Mouse (Mus musculus) cerebellum, adult 11-12 months (tissue): ENCODE measurements around the gene BC028528.
"Not testable (repeated sequence)": the region's sequence is repeated elsewhere in the genome, so short reads cannot be mapped to it uniquely, and the experiment has no call there.

Experiments used
- DNase-seq: peaks from one replicate; pipeline ENCODE4 v3.0.0; 2022

The BC028528 gene

DNA sequence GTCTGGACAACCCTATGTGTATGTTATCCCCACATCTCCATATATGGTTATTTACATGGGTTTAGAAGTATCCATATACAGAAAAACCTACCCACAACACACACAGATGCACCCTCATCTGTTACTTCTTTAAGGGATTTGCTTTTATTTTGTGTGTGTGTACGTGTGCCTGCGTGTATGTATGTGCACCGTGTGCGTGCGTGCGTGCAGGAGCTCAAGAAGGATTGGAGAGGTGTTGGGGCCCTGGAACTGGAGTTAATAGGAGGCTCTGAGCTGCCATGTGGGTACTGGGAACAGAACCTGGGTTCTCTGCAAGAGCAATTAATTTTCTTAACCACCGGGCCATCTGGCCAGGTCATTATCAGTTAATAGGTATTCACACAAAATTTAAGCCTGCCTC lies 19.8 kb downstream of the BC028528 start:
- DNase-seq: no peak

DNA sequence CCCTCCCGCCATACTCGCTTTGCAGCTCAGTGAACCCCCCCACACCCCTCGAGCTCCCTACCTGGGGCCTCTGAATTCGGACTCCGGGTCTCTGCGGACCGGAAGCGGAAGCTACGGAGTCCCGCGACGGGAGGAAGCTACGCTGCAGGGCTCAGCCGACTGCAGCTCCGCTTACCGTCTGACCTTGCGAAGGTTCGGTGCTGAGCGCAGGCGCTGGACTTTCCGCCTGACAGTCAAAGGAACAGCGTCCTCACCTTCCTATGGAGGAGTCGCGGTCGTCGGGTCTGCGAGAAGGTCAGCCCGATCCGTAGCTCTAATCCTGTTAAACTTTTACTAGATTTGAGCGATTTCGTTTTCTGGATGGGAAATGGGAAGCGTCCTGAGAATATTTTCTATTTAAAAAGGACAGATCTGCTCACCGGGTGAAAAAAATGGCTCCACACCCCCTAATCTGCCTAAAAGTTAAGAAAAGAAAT lies 20.4 kb downstream of the BC028528 start, which contains the start of gene Mrps21:
Gene Mrps21 (minus strand): TSS at position 128 of the 476 bp plus-strand sequence.
- peak; percentile 89 for DNase-seq

DNA sequence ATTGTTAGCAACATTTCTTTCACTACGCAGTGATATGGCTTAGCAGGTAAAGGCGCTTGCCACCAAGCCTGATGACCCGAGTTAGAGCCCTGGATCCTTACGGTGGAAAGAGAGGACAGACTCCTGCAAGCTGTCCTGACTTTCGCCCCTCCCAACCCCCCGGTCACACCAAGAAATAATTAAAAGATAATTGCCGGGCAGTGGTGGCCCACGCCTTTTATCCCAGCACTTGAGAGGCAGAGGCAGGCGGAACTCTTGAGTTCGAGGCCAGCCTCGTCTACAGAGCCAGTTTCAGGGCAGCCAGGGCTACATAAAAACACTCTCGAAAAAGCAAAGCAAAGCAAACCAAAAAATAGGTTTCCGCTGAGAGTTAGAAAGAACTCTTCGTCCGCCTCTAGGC lies 20.8 kb downstream of the BC028528 start:
- no peak for DNase-seq

DNA sequence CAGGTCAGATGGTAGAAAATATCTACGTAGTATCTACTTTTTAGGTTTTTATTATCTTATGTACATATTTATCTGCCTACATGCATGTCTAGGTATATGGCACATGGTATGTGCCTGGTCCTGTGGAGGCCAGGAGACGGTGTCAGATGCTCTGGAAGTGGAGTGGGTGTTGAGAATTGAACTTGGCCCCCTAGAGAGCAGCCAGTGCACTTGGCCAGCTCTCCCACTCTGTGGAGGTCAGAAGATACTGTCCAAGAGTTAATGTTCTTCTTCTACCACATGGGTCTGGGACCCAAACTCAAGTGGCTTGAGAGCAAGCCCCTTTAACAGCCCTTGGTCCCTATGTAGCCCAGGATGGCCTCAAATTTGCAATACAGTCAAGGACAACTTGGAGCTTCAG lies 24.4 kb downstream of the BC028528 start:
- no peak for DNase-seq

DNA sequence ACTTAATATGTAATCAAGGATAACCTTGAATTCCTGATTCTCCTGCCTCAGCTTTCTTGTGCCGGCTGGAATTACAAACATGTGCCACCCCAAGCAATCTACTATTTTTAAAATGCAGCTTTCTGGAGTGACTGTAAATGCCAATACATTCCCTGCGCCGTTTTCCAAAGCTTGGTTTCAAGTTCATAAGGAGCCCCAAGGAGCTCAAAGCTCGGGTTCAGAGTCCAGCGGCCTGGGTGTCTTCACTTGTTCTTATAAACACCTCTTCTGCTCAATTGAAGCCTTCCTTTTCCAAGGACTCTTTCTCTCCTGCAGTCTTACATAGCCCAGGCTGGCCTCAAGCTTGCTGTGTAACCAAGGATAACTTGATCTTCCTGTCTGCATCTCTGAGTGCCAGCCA lies 25.7 kb downstream of the BC028528 start:
- no peak for DNase-seq

DNA sequence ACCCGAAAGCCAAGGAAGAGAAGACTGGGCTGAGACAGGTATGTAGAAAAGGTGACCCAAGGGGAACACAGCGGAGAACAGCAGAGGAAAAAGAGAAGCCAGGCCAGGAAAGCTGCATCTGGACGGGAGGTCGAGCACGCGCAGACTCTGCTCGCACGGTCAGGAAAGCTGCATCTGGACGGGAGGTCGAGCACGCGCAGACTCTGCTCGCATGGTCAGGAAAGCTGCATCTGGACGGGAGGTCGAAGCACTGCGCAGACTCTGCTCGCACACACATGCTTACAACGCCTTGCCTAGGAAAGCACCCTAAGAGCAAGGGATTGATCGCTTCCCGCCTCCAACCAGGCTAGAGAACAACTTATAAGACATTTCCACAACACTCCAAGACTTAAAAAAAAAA lies 26.2 kb downstream of the BC028528 start:
- DNase-seq: no peak

DNA sequence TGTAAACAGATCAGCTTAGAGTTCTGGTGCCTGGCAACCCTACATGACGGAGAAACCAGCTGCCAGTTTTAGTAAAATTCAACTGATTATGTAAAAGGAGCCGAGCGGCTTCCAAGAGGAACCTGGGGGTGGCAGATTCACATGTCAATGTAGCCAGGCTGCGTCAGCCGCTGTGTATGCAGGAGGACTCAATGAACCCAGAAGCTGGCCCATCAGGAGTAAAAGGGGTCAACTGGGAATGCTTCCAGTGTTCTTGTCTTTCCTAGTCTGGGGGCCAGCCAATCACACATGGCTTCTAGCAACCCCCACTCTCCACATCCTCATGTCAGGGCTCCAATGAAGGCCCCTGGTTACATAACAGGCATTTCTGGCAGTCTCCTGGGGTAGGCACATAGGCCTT lies 26.8 kb downstream of the BC028528 start:
- no peak for DNase-seq

DNA sequence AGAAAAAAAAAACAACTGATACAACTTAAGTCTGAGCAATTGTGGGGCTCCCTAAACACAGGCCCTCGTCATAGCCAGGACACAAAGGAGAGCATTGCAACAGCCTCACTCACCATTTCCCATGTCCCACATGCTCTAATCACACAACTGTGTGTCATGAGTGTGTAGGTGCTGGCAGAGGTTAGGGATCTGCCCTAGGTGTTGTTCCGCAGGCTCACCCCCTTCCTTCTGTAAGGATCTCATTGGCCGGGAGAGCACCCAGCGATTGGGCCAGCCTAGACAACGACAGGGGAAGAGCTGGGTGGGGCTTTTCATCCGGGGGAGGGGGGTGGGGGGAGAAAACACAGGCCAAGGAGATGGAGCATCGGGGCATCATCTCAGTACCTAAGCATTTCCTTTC lies 28.2 kb downstream of the BC028528 start:
- no peak for DNase-seq

DNA sequence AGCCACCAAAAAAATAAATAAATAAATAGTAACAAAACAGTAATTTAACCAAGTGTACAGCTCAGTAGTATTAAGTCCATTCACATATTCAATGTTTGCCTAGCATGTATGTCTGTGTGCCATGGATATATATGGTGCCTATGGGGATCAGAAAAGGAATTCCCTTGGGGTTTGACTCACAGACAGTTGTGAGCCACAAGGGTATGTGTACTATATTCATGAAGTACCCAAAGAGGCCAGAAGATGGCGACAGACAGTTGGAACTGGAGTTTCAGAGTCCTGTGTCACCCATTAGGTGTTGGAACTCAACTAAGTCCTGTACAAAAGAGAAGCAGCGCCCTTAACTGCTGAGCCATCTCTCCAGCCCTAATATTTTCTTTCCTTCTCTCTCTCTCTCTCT lies 30.0 kb downstream of the BC028528 start:
- peak; percentile 59 for DNase-seq

DNA sequence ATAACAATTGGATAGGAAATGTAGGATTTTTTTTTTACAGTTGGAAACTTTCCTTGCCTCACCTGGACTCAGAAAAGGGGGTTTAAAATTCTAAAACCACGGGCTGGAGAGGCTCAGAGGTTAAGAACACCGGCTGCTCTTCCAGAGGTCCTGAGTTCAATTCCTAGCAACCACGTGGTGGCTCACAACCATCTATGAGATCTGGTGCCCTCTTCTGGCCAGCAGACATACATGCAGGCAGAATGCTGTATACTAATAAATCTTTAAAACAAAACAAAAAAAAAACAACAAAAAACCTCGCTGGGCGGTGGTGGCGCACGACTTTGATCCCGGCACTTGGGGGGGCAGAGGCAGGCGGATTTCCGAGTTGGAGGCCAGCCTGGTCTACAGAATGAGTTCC lies 30.6 kb downstream of the BC028528 start:
- no peak for DNase-seq

DNA sequence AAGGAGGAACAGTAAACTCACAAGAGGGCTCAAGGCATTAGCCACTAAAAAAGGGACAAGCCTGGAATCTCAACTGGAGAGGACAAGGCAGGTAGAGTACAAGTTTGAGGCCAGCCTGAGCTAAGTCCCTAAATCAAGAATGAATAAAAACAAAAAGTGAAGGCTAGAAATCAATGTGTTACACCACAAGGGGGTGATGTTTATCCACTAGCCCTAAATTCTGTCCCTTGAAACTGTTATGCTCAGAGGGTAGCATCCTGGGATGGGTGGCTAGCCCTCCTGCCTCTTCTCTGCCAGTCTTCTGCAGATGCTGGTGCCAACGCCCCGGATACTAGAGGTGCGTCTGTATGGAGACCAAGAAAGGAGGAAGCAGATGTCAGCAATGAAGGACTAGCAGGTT lies 31.5 kb downstream of the BC028528 start:
- no peak for DNase-seq

DNA sequence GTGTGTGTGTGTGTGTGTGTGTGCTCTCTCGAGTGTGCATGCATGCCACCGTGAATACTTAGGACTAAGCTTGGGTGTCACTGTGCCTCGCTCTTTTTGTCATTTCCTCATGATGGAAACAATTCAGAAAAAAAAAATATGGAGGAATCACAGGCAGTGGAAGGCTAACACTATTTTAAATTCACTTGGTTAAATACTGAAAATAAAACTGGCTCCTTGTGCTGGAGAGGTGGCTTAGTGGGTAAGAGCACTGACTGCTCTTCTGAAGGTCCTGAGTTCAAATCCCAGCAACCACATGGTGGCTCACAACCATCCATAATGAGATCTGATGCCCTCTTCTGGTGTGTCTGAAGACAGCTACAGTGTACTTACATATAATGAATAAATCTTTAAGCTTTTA lies 33.5 kb downstream of the BC028528 start:
- not testable (repeated sequence) for DNase-seq

DNA sequence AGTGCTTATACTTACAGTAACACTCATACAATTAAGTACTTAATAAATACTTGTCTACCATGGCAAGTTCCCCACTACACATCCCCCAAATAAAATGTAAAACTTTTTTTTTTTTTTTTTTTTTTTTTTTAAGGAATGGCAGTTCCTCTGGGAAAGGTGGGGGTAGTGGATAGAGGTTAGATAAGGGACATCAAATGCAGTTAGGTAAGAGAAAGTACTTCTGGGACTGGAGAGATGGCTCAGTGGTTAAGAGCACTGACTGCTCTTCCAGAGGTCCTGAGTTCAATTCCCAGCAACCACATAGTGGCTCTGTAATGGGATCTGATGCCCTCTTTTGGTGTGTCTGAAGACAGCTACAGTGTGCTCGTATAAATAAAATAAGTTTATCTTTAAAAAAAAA lies 34.8 kb downstream of the BC028528 start:
- not testable (repeated sequence) for DNase-seq

DNA sequence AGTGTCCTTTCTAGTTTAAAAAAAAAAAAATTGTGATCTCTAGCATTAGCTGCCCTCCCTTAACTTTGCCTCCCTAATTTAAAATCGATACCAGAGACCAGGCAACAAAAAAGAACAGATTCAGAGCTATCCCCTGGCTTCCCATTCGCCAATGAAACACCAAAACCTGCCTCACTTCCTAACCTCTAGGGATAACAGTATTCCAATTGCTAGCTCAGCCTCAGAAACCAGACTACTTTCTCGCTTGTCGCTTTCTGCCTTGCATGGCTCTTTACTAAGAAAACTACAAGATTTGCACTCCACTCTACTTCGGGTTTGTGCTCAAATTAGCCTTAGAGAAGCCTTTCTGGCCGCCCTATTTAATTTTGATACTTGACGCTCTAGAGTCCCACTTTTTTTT lies 35.7 kb downstream of the BC028528 start:
- DNase-seq: no peak

DNA sequence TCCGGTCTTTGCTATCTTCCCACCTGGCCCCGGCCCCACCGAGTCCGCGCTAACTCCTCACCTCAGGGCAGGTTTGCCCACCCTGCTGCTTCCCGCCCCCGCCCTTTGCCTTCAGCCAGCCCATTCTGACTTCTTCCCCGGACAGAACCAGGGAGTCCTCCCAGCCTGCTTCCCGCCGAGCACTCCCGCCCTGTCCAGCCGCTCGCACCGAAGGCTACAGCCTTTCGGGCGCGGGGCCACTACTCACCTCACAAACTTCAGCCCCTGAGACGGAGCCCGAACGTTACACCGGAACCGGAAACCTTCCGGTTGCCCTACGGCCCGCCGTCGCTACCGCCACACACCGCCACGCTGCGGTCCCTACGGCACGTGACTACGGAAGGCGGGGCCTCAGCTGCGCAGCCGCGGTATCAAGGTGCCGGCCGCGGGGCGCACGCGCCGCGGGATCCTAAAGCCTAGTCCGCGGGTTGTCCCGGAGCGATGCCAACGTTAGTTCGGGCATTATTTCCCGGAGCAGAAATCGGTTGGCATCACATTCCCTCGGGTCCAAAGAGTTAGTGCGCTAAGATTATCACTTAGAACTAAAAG lies 36.2 kb downstream of the BC028528 start, which contains the start of gene Prpf3:
Gene Prpf3 (minus strand): TSS at position 384 of the 588 bp plus-strand sequence.
- DNase-seq: peak; percentile 93

DNA sequence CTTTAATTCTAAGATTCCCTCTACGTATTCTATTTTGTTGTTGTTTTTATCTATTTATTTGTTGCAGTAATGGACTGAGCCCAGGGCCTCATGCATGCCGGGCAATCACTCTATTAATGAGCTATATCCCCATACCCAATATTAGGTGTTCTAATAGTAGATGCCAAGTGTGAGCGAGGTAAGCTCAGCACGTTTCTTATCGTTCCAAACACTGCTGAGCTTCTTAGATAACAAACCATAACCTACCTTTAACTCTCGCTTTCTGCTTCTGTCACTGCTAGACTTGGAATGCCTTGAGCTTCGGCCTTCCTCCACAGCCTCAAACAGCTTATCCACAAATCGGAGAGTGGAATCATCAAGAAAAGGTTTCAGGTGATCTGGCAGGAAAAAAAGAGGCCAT lies 40.5 kb downstream of the BC028528 start:
- no peak for DNase-seq

DNA sequence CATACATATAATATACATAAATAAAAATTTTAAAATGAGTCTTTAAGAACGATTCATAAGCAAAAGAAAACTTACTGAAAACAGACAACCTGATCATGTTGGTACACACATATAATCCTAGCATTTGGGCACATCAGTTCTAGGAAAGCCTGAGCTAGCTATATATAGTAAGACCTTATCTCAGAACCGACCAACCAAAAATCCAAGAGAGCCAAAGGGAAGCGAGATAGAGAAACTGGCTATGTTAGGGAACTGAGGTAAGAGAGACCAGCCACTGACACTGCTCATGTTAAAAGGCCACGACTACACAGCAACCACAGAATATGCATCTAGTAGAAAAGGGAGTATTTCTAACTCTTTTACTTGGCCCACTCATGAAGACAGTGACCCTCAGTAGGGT lies 41.2 kb downstream of the BC028528 start:
- DNase-seq: no peak

DNA sequence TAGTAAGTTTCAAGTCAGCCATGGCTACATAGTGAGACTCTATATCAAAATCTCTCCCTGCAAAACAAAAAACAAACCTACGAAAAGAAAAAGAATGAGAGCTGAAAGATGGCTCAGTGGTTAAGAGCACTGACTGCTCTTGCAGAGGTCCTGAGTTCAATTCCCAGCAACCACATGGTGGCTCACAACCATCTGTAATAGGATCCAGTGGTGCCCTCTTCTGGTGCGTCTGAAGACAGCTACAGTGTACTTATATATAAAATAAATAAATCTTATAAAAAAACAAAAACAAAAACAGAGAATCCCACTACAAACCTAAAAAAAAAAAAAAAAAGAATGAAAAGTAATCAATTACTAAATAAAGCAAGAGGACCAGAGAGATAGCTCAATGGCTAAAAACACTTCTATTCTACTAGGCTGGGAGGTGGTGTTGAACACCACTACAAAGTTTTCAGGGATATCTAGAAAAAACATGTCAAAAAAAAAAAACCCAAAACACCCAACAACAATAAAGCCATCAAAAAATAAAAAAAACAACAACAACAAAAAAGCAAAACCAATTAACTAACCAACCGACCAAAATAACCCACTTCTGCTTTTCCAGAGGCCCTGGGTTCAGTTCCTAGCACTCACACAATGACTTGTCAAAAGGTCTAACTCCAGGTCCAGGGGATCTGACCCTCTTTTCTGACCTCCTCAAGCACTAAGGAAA lies 49.1 kb downstream of the BC028528 start:
- no peak for DNase-seq

DNA sequence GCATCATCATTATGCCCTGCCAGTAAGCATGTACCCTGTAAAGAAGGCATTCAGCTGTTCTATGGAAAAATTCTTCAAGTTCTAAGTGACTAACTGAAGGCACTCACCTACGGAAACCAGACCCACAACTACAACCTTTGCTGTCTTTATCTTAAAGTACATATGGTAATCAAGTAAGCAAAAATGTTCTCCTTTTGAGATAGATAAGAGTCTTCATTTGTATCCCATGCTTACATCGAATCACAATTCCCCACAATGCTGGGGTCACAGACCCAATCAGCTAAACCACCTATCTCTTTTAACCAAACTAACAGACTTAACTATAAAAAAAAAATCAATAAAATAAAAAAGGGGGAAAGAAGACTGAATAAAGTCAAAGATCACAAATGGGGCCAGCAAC lies 52.6 kb downstream of the BC028528 start:
- no peak for DNase-seq
